Mouse (Mus musculus) CH12.LX (cell line): ENCODE measurements around the gene Hspa13. TPM values are rescaled to one million over a fixed set of nuclear protein-coding genes. Genes with fewer than 3 reads are reported as not detected.

Source experiments
- DNase-seq: peaks from one replicate; pipeline ENCODE4 v3.0.0-alpha.2; 2013; ENCODE audit errors: extremely low read depth
- H3K27ac ChIP-seq: 2 replicates; pipeline ENCODE4 v1.5.1; 2012; ENCODE audit warnings: low read depth, mild to moderate bottlenecking, control low read depth, moderate library complexity; ENCODE audit not compliant: insufficient read depth
- H3K27me3 ChIP-seq: replicated peaks from 2 replicates; pipeline ENCODE3; 2012; ENCODE audit warnings: inconsistent platforms
- H3K36me3 ChIP-seq, 2 experiments: replicated peaks in 1 of 2; 2 replicates each; pipeline versions ENCODE3 to v1.6.1; 2012; ENCODE audit warnings: inconsistent platforms in 1 of 2, low read length in 1 of 2, mild to moderate bottlenecking in 1 of 2, mixed read lengths in 1 of 2, moderate library complexity in 1 of 2; ENCODE audit not compliant: control insufficient read depth in 1 of 2, insufficient read depth in 1 of 2
- H3K4me1 ChIP-seq, 2 experiments: 2 replicates each; pipeline ENCODE4 v1.6.1; 2012; ENCODE audit warnings: inconsistent platforms in 1 of 2, moderate library complexity in 1 of 2; ENCODE audit not compliant: insufficient read depth in 2 of 2, control insufficient read depth in 1 of 2
- H3K4me2 ChIP-seq: 2 replicates; pipeline ENCODE4 v1.6.1; 2012; ENCODE audit warnings: low read depth, mild to moderate bottlenecking, control low read depth; ENCODE audit not compliant: poor library complexity, insufficient read depth, severe bottlenecking
- H3K4me3 ChIP-seq, 3 experiments: fragments of 150-350 bp in 1 of 3; sonication (generic) in 1 of 3; replicated peaks in 1 of 3; 2 replicates each; pipeline versions ENCODE3 to v1.5.1; 2011 to 2012; ENCODE audit warnings: low read depth in 2 of 3, low read length in 2 of 3, mild to moderate bottlenecking in 2 of 3, moderate library complexity in 2 of 3, control low read depth in 1 of 3, improper control_type of control experiment in 1 of 3, inconsistent platforms in 1 of 3, mixed read lengths in 1 of 3; ENCODE audit not compliant: poor library complexity in 1 of 3
- H3K79me2 ChIP-seq: replicated peaks from 2 replicates; pipeline ENCODE4 v1.6.1; 2012; ENCODE audit warnings: mild to moderate bottlenecking, moderate library complexity; ENCODE audit not compliant: control insufficient read depth, poor library complexity, insufficient read depth, severe bottlenecking; ENCODE audit errors: extremely low read depth
- H3K9ac ChIP-seq: 2 replicates; pipeline ENCODE4 v1.6.1; 2012; ENCODE audit warnings: low read depth, mild to moderate bottlenecking, control low read depth, moderate library complexity; ENCODE audit not compliant: insufficient read depth
- H3K9me3 ChIP-seq: replicated peaks from 2 replicates; pipeline ENCODE3; 2012; ENCODE audit warnings: low read length, inconsistent platforms, mixed read lengths
- ELF1 ChIP-seq: IDR thresholded peaks from 2 replicates; pipeline ENCODE4 v1.6.1; 2014; ENCODE audit warnings: low read depth, mild to moderate bottlenecking, inconsistent platforms, low read length, improper control_type of control experiment
- EP300 ChIP-seq: IDR thresholded peaks from 2 replicates; pipeline ENCODE4 v1.6.1; 2011; ENCODE audit warnings: low read length, improper control_type of control experiment
- ETS1 ChIP-seq: conservative IDR thresholded peaks from 2 replicates; pipeline ENCODE4 v1.6.1; 2012; ENCODE audit warnings: low read depth, mild to moderate bottlenecking, inconsistent platforms, low read length, improper control_type of control experiment, moderate library complexity
- IRF4 ChIP-seq: IDR thresholded peaks from 2 replicates; pipeline ENCODE4 v1.6.1; 2014; ENCODE audit warnings: low read depth, mild to moderate bottlenecking, inconsistent platforms, low read length, improper control_type of control experiment
- MAFK ChIP-seq: IDR thresholded peaks from 2 replicates; pipeline ENCODE4 v1.6.1; 2011; ENCODE audit warnings: low read length, improper control_type of control experiment; ENCODE audit not compliant: insufficient replicate concordance
- MAX ChIP-seq: IDR thresholded peaks from 2 replicates; pipeline ENCODE4 v1.6.1; 2011; ENCODE audit warnings: low read length, improper control_type of control experiment
- MAZ ChIP-seq: IDR thresholded peaks from 2 replicates; pipeline ENCODE4 v1.6.1; 2012; ENCODE audit warnings: low read depth, mild to moderate bottlenecking, inconsistent platforms, low read length, improper control_type of control experiment, moderate library complexity
- MYC ChIP-seq: IDR thresholded peaks from 2 replicates; pipeline ENCODE4 v1.6.1; 2011; ENCODE audit warnings: low read depth, mild to moderate bottlenecking, improper control_type of control experiment, low read length
- NELFE ChIP-seq: IDR thresholded peaks from 2 replicates; pipeline ENCODE4 v1.6.1; 2011; ENCODE audit warnings: low read depth, low read length, improper control_type of control experiment
- NRF1 ChIP-seq: IDR thresholded peaks from 2 replicates; pipeline ENCODE4 v1.6.1; 2014; ENCODE audit warnings: low read depth, mild to moderate bottlenecking, inconsistent platforms, low read length, improper control_type of control experiment, moderate library complexity
- POLR2AphosphoS2 ChIP-seq: IDR thresholded peaks from 2 replicates; pipeline ENCODE4 v1.6.1; 2011; ENCODE audit warnings: low read depth, low read length, improper control_type of control experiment
- RAD21 ChIP-seq: IDR thresholded peaks from 2 replicates; pipeline ENCODE4 v1.6.1; 2011; ENCODE audit warnings: low read depth, mild to moderate bottlenecking, low read length, improper control_type of control experiment, moderate library complexity
- RCOR1 ChIP-seq: conservative IDR thresholded peaks from 2 replicates; pipeline ENCODE4 v1.6.1; 2012; ENCODE audit warnings: low read depth, mild to moderate bottlenecking, inconsistent platforms, low read length, improper control_type of control experiment
- SIN3A ChIP-seq: IDR thresholded peaks from 2 replicates; pipeline ENCODE4 v1.6.1; 2012; ENCODE audit warnings: low read length, improper control_type of control experiment, inconsistent platforms
- SMC3 ChIP-seq: IDR thresholded peaks from 2 replicates; pipeline ENCODE4 v1.6.1; 2011; ENCODE audit warnings: low read depth, low read length, improper control_type of control experiment
- TBP ChIP-seq: conservative IDR thresholded peaks from 2 replicates; pipeline ENCODE4 v1.6.1; 2011; ENCODE audit warnings: low read depth, low read length, improper control_type of control experiment
- UBTF ChIP-seq: IDR thresholded peaks from 2 replicates; pipeline ENCODE4 v1.6.1; 2012; ENCODE audit warnings: low read depth, mild to moderate bottlenecking, inconsistent platforms, low read length, improper control_type of control experiment, moderate library complexity
- USF2 ChIP-seq: conservative IDR thresholded peaks from 2 replicates; pipeline ENCODE4 v1.6.1; 2011; ENCODE audit warnings: low read depth, low read length, improper control_type of control experiment
- dilution Hi-C: fragments of 300-500 bp; cut with MboI; formaldehyde crosslinking; loops from 2 replicates; pipeline ENCODE4 v1.14.3; 2020; ENCODE audit warnings: low sequenced_read_pairs; ENCODE audit not compliant: extremely low pct_unique_long_range_greater_than_20kb, extremely low pct_ligation_motif_present
- in situ Hi-C: fragments of 300-500 bp; cut with MboI; formaldehyde crosslinking; loops from 3 replicates; pipeline ENCODE4 v1.14.3; 2019; ENCODE audit warnings: low sequenced_read_pairs, low pct_ligation_motif_present, low pct_unique_long_range_greater_than_20kb, mixed read lengths
- polyA plus RNA-seq: library from polyadenylated mRNA; unstranded; fragments of >175 nt; gene quantifications from 2 replicates; pipeline ENCODE4 v1.2.1, GENCODE M21; 2012; ENCODE audit warnings: low read depth; ENCODE audit not compliant: insufficient read length
- total RNA-seq, 2 experiments: library from RNA; depleted of rRNA; stranded (reverse); fragments of 300-350 nt in 1 of 2; fragments of >200 nt in 1 of 2; gene quantifications; 2 replicates each; pipeline ENCODE4 v1.2.3; 2012 to 2014

Hspa13 gene
- total and polyA plus RNA-seq, 3 experiments: 21.3 to 38.9 (median 30.6) TPM

DNA sequence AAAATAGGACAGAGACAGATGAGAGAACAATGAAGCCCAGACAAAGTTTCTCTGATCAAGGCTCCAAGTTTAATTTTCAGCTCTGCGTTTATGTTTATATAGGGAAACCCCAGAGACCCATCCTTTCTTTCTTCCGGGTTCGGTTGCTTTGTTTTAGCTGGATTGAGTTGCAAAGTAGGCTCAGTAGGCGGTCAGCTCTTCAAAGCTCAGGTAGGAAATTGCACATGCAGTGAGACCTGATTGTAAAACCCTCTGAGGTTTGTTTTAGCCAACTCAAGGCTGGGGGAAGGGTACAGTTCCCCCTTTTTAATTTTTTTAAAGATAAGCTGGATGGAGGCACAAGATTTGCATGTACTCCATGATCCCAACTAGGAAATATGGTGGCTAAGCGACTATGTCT is 16.8 kb downstream of the Hspa13 start:
- dilution Hi-C loops: no loop called here
- TF ChIP-seq SIN3A (no peak), ELF1 (no peak), MAZ (no peak), MAX (no peak), UBTF (no peak), RAD21 (no peak), ETS1 (no peak), EP300 (no peak), RCOR1 (no peak), NELFE (no peak)
- Histone ChIP-seq H3K9ac (no peak overlapping the region), H3K9me3 (no peaks in the 10 kb centered on the region), H3K36me3 (peaks cover 3 to 6% of the 10 kb centered on the region in 2 experiments), H3K79me2 (no peaks in the 10 kb centered on the region), H3K4me1 (no peaks in the 10 kb centered on the region; a peak in 1 of 4 replicates), H3K27ac (no peak overlapping the region), H3K4me3 (no peak overlapping the region), H3K27me3 (no peaks in the 10 kb centered on the region), H3K4me2 (no peak overlapping the region)
- no peak for DNase-seq
- in situ Hi-C loops: loop anchor here (25.0 kb wide), 1 partner anchor 1262 kb away; the partner anchor contains the start of gene Usp25

DNA sequence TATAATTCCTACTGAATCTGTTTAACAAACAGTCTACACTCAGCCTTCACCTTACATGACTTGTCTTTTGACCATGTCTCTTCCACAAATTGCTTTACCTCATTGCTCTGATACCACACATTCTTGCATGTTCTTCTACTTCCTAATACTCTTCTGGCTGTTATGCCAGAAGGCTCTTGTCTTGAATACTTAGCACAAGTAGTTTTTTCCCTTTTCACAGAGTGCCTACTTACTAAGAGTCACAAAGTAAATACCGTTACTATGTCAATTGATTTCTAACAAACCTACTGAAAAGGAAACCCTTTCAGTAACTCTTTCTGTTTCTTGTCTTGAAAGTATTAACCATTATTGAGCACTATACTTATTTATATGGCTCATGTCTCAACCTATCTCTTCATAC is 18.0 kb downstream of the Hspa13 start:
- no peak overlapping the region for H3K9ac ChIP-seq
- in situ Hi-C loops (no loop called here), dilution Hi-C loops (no loop called here)
- no peak for TF ChIP-seq IRF4
- TF ChIP-seq USF2: no peak
- no peak for TF ChIP-seq POLR2AphosphoS2
- no peaks in the 10 kb centered on the region for H3K36me3 ChIP-seq
- no peak overlapping the region for H3K4me2 ChIP-seq
- no peaks in the 10 kb centered on the region for H3K9me3 ChIP-seq
- no peak overlapping the region for H3K4me3 ChIP-seq
- no peak overlapping the region for H3K27ac ChIP-seq
- no peaks in the 10 kb centered on the region for H3K79me2 ChIP-seq
- DNase-seq: no peak
- H3K4me1 ChIP-seq: no peaks in the 10 kb centered on the region; a peak in 1 of 4 replicates
- H3K27me3 ChIP-seq: no peaks in the 10 kb centered on the region

DNA sequence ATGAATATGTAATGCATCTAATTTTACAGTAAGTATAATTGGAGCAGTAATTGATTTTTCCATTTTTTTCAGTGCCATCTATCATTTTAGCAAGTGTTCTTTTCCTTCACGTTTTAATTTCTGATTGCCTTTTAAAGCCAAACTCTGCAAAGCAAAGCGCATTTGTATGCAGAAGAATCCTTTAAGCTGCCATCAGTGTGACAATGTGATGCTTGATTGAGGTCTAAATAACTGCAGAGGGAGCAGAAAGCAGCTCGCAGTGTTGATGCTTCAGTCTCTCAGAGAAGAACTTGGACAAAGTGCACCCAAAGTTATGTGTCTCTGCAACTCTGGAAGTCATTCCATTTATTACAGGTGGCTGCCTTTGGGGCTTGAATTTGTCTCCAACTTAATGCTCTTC is 22.9 kb downstream of the Hspa13 start:
- H3K4me2 ChIP-seq: no peak overlapping the region
- dilution Hi-C loops (no loop called here), in situ Hi-C loops (no loop called here)
- no peaks in the 10 kb centered on the region for H3K79me2 ChIP-seq
- H3K36me3 ChIP-seq: no peaks in the 10 kb centered on the region
- H3K27me3 ChIP-seq: no peaks in the 10 kb centered on the region
- H3K9ac ChIP-seq: no peak overlapping the region
- H3K4me1 ChIP-seq: no peaks in the 10 kb centered on the region
- no peak for TF ChIP-seq MAZ
- no peak for TF ChIP-seq TBP
- TF ChIP-seq RCOR1: no peak
- TF ChIP-seq NRF1: no peak
- no peak for TF ChIP-seq USF2
- no peak for TF ChIP-seq SMC3
- TF ChIP-seq MAFK: no peak
- no peak for TF ChIP-seq POLR2AphosphoS2
- no peak for TF ChIP-seq MYC
- H3K4me3 ChIP-seq: no peak overlapping the region
- H3K27ac ChIP-seq: no peak overlapping the region
- no peak for DNase-seq
- no peaks in the 10 kb centered on the region for H3K9me3 ChIP-seq
